Mouse (Mus musculus) stomach, embryonic 15.5 days (tissue): Measurements from ENCODE around the gene Pan3. TPM values are rescaled to one million over a fixed set of nuclear protein-coding genes. Genes with fewer than 3 reads are reported as not detected.

ENCODE experiments used
- ATAC-seq: fragments of 200-750 bp; cut with Nextera tagmentation; 2 replicates; pipeline ENCODE4 v1.8.0; 2017; ENCODE audit warnings: low read depth, moderate number of reproducible peaks, moderate TSS enrichment; ENCODE audit not compliant: insufficient read depth, low FRiP score
- H3K27ac ChIP-seq: fragments of 300-500 bp; sonication (generic); 2 replicates; pipeline ENCODE4 v1.5.1; 2015; ENCODE audit warnings: mild to moderate bottlenecking, inconsistent platforms
- H3K27me3 ChIP-seq: fragments of 300-500 bp; sonication (generic); replicated peaks from 2 replicates; pipeline ENCODE4 v1.6.1; 2015; ENCODE audit warnings: inconsistent platforms
- H3K36me3 ChIP-seq: fragments of 300-500 bp; sonication (generic); 2 replicates; pipeline ENCODE4 v1.6.1; 2015; ENCODE audit warnings: inconsistent platforms
- H3K4me1 ChIP-seq: fragments of 300-500 bp; sonication (generic); 2 replicates; pipeline ENCODE4 v1.6.1; 2015; ENCODE audit warnings: inconsistent platforms
- H3K4me2 ChIP-seq: fragments of 300-500 bp; sonication (generic); 2 replicates; pipeline ENCODE4 v1.6.1; 2015; ENCODE audit warnings: mild to moderate bottlenecking, inconsistent platforms
- H3K4me3 ChIP-seq: fragments of 300-500 bp; sonication (generic); replicated peaks from 2 replicates; pipeline ENCODE4 v1.5.1; 2015; ENCODE audit warnings: inconsistent platforms
- H3K9ac ChIP-seq: fragments of 300-500 bp; sonication (generic); 2 replicates; pipeline ENCODE4 v1.6.1; 2015; ENCODE audit warnings: inconsistent platforms
- H3K9me3 ChIP-seq: fragments of 300-500 bp; sonication (generic); 2 replicates; pipeline ENCODE4 v1.6.1; 2016; ENCODE audit warnings: inconsistent platforms
- WGBS: fragments of 180-500 bp; shearing (Covaris S2); methylation state at CpG from one replicate; pipeline ENCODE4 v1.1.7; 2015; 5-methylcytosine and 5-hydroxymethylcytosine counted together
- polyA plus RNA-seq: library from polyadenylated mRNA; unstranded; fragments of >200 nt; fragmentation: Nextera tagmentation; extraction: Ambion mirVana; gene quantifications from 2 replicates; pipeline ENCODE4 v1.2.1, GENCODE M21; 2015

Gene Pan3
- polyA plus RNA-seq: 70.2 and 86.6 TPM in 2 replicates

DNA sequence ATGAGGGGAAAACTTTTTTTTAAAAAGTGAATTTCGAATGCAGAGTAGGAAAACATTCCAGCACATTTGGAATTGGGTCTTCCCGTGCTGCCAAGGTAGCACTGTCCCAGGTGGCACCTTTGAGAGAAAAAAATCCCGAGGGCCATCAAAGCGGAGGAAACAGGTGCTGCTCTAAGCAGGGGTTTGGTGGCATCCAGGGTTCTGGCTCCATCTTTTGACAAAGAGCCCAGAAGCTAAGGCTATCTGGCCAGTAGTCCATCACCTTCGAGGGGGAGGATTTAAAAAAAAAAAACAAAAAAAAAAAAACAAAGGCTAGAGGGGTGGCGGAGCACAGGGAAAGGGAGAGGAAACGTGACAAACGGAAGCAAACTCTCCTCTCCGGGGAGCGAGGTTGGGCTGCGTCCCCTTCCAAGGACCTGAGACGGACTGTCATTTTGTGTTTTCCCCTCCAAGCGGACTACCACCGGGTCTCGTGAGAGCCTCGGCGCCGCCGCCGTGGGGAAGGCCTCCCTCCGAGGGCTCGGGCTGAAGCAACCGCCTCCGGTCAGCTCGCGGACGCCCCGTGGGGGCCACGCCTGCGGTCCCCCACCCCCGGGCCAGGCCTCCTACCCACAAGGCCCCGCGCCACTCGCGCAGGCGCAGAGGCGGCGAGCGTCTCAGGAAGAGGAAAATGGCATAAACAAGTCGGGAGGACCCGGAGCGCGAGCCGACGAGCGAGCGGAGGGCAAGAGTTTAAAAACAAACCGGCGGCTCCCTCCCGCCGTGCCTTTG, at the start of gene Pan3:
Pan3 (plus strand) TSS at position 627 of the 771 bp plus-strand sequence.
- H3K9ac ChIP-seq: peak within 1 kb of the TSS; percentile 98
- 0 out of 2 replicates have a peak, but pooled peaks cover 3% of the 10 kb centered on the region for H3K36me3 ChIP-seq
- ATAC-seq: peak; percentile 91
- no peaks in the 10 kb centered on the region for H3K9me3 ChIP-seq
- no peaks in the 10 kb centered on the region for H3K27me3 ChIP-seq
- peaks cover 21% of the 10 kb centered on the region for H3K4me1 ChIP-seq
- H3K4me3 ChIP-seq: peak within 1 kb of the TSS; percentile 96
- WGBS: under 1% methylated on average over 49 of the region's 51 CpGs
- peak within 1 kb of the TSS; percentile 75 for H3K4me2 ChIP-seq
- peak within 1 kb of the TSS; percentile 99 for H3K27ac ChIP-seq

DNA sequence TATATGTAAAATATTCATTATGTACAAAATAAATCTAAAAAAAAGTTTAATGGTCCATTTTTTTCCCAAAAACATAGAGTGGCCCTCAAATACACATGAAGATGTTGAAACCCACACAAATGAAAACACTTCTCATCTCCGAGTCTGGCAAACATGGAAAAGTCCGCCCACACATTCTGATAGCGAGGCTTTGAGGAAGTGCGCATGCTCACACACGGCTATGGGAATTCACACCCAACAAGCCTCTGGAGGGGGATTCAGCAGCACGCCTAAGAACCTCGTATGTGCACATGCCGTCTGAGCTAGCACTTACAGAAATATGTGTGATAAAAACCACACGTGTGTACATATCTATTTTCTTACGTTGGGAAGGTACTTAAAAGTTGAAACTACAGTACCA, 48.6 kb upstream of the Pan3 start:
- ATAC-seq: no peak
- no peaks in the 10 kb centered on the region for H3K36me3 ChIP-seq

DNA sequence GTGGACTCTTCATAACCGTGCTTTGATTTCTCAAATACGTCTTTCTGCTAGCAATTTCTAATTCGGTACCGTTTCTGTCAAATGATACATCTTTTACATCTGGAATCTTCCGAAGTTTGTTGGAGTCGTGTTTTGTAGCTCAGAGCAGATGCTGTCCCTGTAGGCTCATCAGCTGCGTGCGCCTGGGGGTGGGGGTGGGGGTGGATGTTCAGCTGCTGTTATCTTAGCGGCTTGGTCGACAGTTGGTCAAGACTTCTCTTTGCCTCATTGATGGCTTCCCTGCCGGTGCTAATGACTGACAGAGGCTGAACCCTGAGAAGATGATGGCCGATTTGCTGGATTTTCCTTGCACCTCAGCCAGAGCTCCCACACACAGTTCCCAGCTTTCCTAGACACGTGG, 43.1 kb upstream of the Pan3 start:
- no peak overlapping the region for H3K4me3 ChIP-seq
- no peak overlapping the region for H3K27ac ChIP-seq
- WGBS: 75% methylated on average over 13 of the region's 13 CpGs
- no peaks in the 10 kb centered on the region for H3K4me1 ChIP-seq
- H3K27me3 ChIP-seq: no peaks in the 10 kb centered on the region
- H3K4me2 ChIP-seq: no peak overlapping the region
- no peak for ATAC-seq
- no peaks in the 10 kb centered on the region for H3K9me3 ChIP-seq
- H3K36me3 ChIP-seq: no peaks in the 10 kb centered on the region
- no peak overlapping the region for H3K9ac ChIP-seq

More for the DNA sequence above, 48.6 kb upstream of the Pan3 start:
- Histone ChIP-seq H3K9me3 (no peaks in the 10 kb centered on the region), H3K9ac (no peak overlapping the region), H3K4me1 (no peaks in the 10 kb centered on the region), H3K4me2 (no peak overlapping the region), H3K4me3 (no peak overlapping the region), H3K27me3 (no peaks in the 10 kb centered on the region), H3K27ac (no peak overlapping the region)
- WGBS: 82% methylated on average over 10 of the region's 10 CpGs

DNA sequence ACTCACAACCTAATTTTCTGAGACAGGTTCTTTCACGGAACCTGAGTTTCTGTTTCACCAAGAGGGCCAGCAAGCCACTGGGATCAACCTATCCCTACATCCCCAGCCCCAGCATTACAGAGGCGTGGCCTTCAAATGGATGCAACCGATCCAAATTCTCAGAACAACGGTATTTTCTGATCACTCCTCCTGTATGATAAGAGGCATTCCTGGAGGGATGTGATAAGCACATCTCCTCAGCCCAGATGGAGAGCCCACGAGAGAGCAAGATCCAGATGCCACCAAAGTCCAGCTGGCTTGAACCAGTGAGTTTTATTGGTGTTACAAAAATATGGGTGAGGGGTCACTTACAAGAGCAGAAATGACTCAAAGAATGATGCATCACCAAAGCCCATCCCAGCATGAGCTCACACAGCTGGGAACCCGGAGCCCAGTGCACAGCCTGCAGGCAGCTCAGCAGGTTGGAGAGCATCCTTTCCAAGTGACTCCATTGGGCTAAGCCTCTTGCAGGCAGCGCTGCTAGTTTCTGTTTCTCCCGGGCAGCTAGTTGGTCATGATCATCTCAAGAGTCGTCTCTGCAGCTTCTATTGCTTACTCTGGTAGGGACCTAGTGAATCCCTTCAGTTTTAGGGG, 41.5 kb upstream of the Pan3 start:
- no peak overlapping the region for H3K27ac ChIP-seq
- H3K4me3 ChIP-seq: no peak overlapping the region
- no peaks in the 10 kb centered on the region for H3K4me1 ChIP-seq
- no peak overlapping the region for H3K9ac ChIP-seq
- WGBS: 66% methylated on average over 9 of the region's 9 CpGs
- ATAC-seq: peak; percentile 50; the same call in 1 of the 2 replicates
- no peaks in the 10 kb centered on the region for H3K36me3 ChIP-seq
- no peak overlapping the region for H3K4me2 ChIP-seq
- no peaks in the 10 kb centered on the region for H3K27me3 ChIP-seq
- no peaks in the 10 kb centered on the region for H3K9me3 ChIP-seq

DNA sequence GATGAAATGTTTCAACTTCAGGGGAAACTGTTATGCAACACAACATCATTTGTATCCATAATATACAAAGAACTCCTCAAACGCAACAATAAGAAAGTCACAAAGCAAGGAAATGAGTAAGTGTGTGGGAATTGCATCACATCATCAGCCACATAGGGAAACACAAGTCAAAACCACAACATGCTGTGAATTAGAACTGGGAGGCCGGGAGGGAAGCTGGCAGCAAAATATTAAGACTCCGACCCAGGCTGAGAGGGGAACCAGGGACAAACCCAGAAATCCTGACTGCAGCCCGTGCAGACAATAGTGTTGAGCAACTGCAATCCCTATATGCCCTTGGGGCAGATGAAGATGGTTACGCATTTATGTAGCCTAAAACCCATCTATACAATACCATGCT, 40.9 kb upstream of the Pan3 start:
- no peak overlapping the region for H3K27ac ChIP-seq
- H3K4me1 ChIP-seq: no peaks in the 10 kb centered on the region
- H3K4me2 ChIP-seq: no peak overlapping the region
- H3K36me3 ChIP-seq: no peaks in the 10 kb centered on the region
- ATAC-seq: no peak
- H3K9ac ChIP-seq: no peak overlapping the region
- no peak overlapping the region for H3K4me3 ChIP-seq
- no peaks in the 10 kb centered on the region for H3K27me3 ChIP-seq
- no peaks in the 10 kb centered on the region for H3K9me3 ChIP-seq
- WGBS: 77% methylated on average over 5 of the region's 5 CpGs

DNA sequence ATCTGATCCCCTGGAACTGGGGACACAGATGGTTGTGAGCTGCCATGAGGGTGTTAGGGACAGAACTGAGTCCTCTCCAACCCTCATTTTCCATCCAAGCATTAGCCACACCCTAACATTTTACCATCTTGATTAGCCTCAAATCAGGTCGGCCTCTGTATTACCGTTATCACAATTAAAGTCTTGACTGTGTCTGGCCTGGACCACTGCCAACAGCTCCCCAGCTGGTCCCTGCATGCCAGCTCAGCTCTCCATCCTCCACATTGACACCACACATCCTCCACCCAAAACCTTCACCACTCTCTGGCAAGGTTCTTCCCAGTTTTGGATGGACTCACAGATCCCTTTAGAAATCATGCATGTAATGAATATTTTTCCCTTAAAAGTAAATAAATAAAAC, 39.2 kb upstream of the Pan3 start:
- Histone ChIP-seq H3K27me3 (no peaks in the 10 kb centered on the region), H3K9me3 (no peaks in the 10 kb centered on the region), H3K4me2 (no peak overlapping the region), H3K4me1 (no peaks in the 10 kb centered on the region), H3K27ac (no peak overlapping the region), H3K36me3 (no peaks in the 10 kb centered on the region), H3K4me3 (no peak overlapping the region), H3K9ac (no peak overlapping the region)
- no peak for ATAC-seq
- WGBS: 45% methylated on average over 2 of the region's 2 CpGs

DNA sequence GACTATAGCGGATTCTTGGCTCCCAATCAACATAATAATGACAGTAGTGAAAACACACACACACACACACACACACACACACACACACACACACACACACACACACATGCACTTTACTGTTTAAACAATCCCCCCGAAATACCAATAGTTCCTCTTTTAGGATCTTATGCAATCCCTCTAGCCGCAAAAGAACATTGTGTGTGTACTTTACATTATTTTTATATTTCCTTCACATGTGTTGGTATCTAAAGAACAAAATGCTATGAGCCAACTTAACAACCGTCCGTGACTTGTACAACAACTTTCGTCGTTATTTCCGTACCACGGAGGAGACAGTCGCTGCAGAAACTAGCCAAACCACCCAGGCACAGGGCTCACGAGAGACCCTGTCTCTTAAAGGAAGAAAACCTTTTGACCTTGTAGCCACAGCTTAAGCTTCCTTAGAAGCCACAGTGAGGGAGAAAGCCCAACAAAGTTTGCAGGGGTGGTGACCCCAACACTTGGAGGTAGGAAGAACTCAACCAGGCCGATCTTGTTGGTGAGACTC, 37.2 kb upstream of the Pan3 start:
- no peaks in the 10 kb centered on the region for H3K36me3 ChIP-seq
- H3K27ac ChIP-seq: no peak overlapping the region
- no peaks in the 10 kb centered on the region for H3K9me3 ChIP-seq
- no peak overlapping the region for H3K4me3 ChIP-seq
- no peak for ATAC-seq
- 69% methylated on average over 12 of the region's 12 CpGs for WGBS
- H3K9ac ChIP-seq: no peak overlapping the region
- 0 out of 2 replicates have a peak, but pooled peaks cover 4% of the 10 kb centered on the region for H3K27me3 ChIP-seq
- H3K4me1 ChIP-seq: no peaks in the 10 kb centered on the region
- no peak overlapping the region for H3K4me2 ChIP-seq

DNA sequence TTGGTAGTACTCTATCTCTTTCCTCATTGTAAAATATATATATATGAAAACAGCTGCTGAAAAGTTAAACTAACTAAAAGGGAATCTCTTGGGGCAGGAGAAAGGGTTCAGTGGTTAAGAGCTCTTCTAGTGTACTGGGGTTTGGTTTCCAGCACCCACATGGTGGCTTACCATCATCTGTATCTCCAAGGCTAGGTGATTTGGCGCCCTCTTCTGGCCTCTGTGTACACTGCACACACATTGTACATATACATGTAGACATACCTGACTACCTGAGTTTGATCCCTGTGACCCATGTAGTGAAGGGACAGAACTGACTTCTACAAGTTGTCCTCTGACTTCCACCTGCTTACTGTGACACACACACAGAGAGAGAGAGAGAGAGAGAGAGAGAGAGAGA, 34.9 kb upstream of the Pan3 start:
- Histone ChIP-seq H3K9ac (no peak overlapping the region), H3K4me1 (peaks cover 4% of the 10 kb centered on the region), H3K27ac (no peak overlapping the region), H3K4me3 (no peak overlapping the region), H3K36me3 (no peaks in the 10 kb centered on the region), H3K9me3 (no peaks in the 10 kb centered on the region), H3K27me3 (peaks cover 22% of the 10 kb centered on the region), H3K4me2 (no peak overlapping the region)
- ATAC-seq: no peak
- WGBS: 21% methylated on average over 1 of the region's 1 CpGs

DNA sequence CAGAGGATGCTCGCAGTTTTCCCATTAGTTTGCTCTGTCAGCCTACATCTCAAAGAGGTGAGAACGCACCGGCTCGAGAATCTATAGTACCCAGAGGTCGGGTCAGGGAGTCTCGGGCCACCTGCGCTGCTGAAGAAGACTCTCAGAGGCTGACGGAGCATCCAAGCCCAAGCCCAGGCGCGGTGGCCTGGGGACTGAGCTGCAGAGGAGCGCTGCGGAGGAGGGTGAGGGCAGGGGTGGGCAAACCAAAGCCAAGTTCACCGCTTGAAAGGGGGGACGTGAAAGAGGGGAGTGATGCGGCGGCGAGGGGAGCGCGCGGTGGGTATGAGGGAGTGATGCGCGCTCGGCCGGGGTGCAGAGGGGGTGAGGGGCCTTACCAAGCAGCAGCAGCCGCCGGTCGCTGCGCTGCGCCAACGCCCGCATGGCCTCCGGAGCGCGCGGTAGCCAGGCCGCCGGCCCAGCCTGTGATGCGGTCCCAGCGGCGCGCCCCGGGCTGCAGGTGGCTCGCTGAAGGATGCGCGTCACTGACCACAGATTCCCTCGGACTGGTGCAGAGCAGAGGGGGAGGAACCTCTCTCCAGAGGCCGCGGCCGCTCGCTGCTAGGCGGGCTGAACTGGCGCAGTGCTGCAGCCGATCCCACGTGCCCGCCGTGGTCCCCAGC, 30.0 kb upstream of the Pan3 start, which contains the start of gene Flt3:
Flt3 (minus strand) TSS at position 647 of the 662 bp plus-strand sequence.
- H3K4me2 ChIP-seq: peak within 1 kb of the TSS; percentile 64
- H3K4me3 ChIP-seq: peak within 1 kb of the TSS; percentile 34
- peaks cover 39% of the 10 kb centered on the region for H3K27me3 ChIP-seq
- ATAC-seq: peak; percentile 65; the same call in 1 of the 2 replicates
- peaks cover 10% of the 10 kb centered on the region for H3K4me1 ChIP-seq
- under 1% methylated on average over 49 of the region's 56 CpGs for WGBS
- H3K36me3 ChIP-seq: no peaks in the 10 kb centered on the region
- no peaks in the 10 kb centered on the region for H3K9me3 ChIP-seq
- no peak within 1 kb of the TSS for H3K27ac ChIP-seq
- H3K9ac ChIP-seq: no peak within 1 kb of the TSS

DNA sequence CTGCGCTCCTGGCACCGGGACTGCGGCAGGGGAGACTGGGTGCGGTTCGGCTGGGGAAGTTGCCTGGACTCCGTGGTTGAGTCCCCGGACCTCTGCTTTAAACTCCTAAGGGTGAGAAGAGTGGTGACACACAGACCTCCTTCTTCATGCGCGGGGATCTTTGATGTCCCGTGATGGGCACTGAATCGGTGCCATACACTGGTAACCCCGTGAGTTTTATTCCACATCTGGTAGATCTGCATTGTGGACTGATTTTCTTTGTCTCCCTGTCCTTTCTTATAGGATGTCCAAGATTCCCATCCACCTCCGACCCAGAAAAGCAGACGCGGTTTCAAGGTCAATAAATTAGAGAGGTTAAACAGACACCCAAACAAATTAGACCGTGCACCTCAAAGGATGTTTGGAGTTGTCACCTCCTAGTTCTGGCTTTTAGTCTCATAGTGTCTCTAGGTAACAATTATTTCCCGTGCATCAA, 29.4 kb upstream of the Pan3 start:
- Histone ChIP-seq H3K9ac (no peak overlapping the region), H3K4me2 (peak overlapping the region; percentile 64), H3K4me3 (peak overlapping the region; percentile 34), H3K9me3 (no peaks in the 10 kb centered on the region), H3K36me3 (no peaks in the 10 kb centered on the region), H3K27me3 (peaks cover 39% of the 10 kb centered on the region), H3K27ac (no peak overlapping the region), H3K4me1 (peaks cover 10% of the 10 kb centered on the region)
- no peak for ATAC-seq
- WGBS: 2% methylated on average over 17 of the region's 17 CpGs

DNA sequence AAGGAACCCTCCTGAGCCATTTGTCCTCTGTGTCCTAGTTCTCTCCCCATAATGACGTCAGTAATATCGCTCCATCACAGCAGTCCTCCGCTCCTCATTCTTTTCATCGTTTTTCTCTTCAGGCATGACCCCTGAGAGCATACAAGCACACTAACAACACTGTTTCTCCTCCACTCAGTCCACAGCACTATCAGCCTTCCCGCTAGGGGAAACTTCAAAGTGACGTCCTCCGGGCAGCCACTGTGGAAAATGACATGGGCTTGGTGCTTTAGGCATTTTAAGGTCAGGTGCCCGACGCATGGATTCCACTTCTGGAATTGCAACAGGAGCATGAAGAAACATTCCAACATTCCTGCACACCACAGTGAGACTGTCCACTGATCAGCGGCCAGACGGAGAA, 28.9 kb upstream of the Pan3 start:
- Histone ChIP-seq H3K9me3 (no peaks in the 10 kb centered on the region), H3K27ac (no peak overlapping the region), H3K4me2 (no peak overlapping the region), H3K4me1 (peaks cover 10% of the 10 kb centered on the region), H3K27me3 (peaks cover 39% of the 10 kb centered on the region), H3K9ac (no peak overlapping the region), H3K36me3 (no peaks in the 10 kb centered on the region), H3K4me3 (no peak overlapping the region; the same call in 1 of the 2 replicates)
- WGBS: 23% methylated on average over 11 of the region's 11 CpGs
- ATAC-seq: no peak
